Mouse (Mus musculus) myocyte (in vitro differentiated cells): ENCODE measurements at regions not wholly inside any gene's neighbourhood (a gene's known extent, or its start where the extent isn't known, plus 50 kb on each side); places are given as distances from the start of the nearest gene placed in this dataset.

Experiments
- H3K27me3 ChIP-seq: one replicate; pipeline ENCODE4 v1.6.1; 2011; ENCODE audit not compliant: control insufficient read depth, insufficient read depth, insufficient read length
- H3K36me3 ChIP-seq: one replicate; pipeline ENCODE4 v1.6.1; 2011; ENCODE audit not compliant: control insufficient read depth, insufficient read depth
- H3K4me2 ChIP-seq: one replicate; pipeline ENCODE4 v1.6.1; 2011; ENCODE audit warnings: low read depth, control low read depth
- H3K4me3 ChIP-seq: one replicate; pipeline ENCODE4 v1.5.1; 2011; ENCODE audit warnings: mild to moderate bottlenecking, control low read depth, moderate library complexity
- H3K79me2 ChIP-seq: one replicate; pipeline ENCODE4 v1.6.1; 2011; ENCODE audit not compliant: control insufficient read depth, insufficient read depth
- H3ac ChIP-seq: one replicate; pipeline ENCODE4 v1.6.1; 2011; ENCODE audit not compliant: control insufficient read depth, insufficient read length
- CEBPB ChIP-seq: IDR thresholded peaks from 2 replicates; pipeline ENCODE4 v1.6.1; 2011; ENCODE audit warnings: mild to moderate bottlenecking, moderate library complexity; ENCODE audit not compliant: poor library complexity, insufficient read depth, severe bottlenecking
- E2F4 ChIP-seq: IDR thresholded peaks from one replicate; pipeline ENCODE4 v1.6.1; 2011; ENCODE audit warnings: mild to moderate bottlenecking, control low read depth, moderate library complexity; ENCODE audit not compliant: insufficient read depth
- MAX ChIP-seq: IDR thresholded peaks from one replicate; pipeline ENCODE4 v1.6.1; 2011; ENCODE audit warnings: low read depth, mild to moderate bottlenecking, control low read depth
- MYOD1 ChIP-seq, 3 experiments: IDR thresholded peaks; one replicate each; pipeline ENCODE4 v1.6.1; 2011; ENCODE audit warnings: control low read depth in 2 of 3, low read depth in 2 of 3, mild to moderate bottlenecking in 2 of 3, moderate library complexity in 1 of 3; ENCODE audit not compliant: insufficient read length in 2 of 3, control insufficient read depth in 1 of 3
- MYOG ChIP-seq, 3 experiments: IDR thresholded peaks; one replicate each; pipeline ENCODE4 v1.6.1; 2011; ENCODE audit warnings: control low read depth in 2 of 3, low read depth in 2 of 3, mild to moderate bottlenecking in 2 of 3; ENCODE audit not compliant: insufficient read length in 2 of 3, control insufficient read depth in 1 of 3, insufficient read depth in 1 of 3
- POLR2A ChIP-seq: IDR thresholded peaks from one replicate; pipeline ENCODE4 v1.6.1; 2011; ENCODE audit warnings: low read depth, mild to moderate bottlenecking, control low read depth, moderate library complexity; ENCODE audit not compliant: insufficient read length
- POLR2AphosphoS2 ChIP-seq: IDR thresholded peaks from one replicate; pipeline ENCODE4 v1.6.1; 2011; ENCODE audit warnings: low read depth, control low read depth; ENCODE audit not compliant: insufficient read length
- REST ChIP-seq: IDR thresholded peaks from one replicate; pipeline ENCODE4 v1.6.1; 2011; ENCODE audit warnings: mild to moderate bottlenecking, control low read depth, moderate library complexity; ENCODE audit not compliant: insufficient read depth, insufficient read length
- SRF ChIP-seq: IDR thresholded peaks from one replicate; pipeline ENCODE4 v1.6.1; 2011; ENCODE audit warnings: low read depth; ENCODE audit not compliant: control insufficient read depth, insufficient read length
- TCF12 ChIP-seq: IDR thresholded peaks from one replicate; pipeline ENCODE4 v1.6.1; 2011; ENCODE audit warnings: mild to moderate bottlenecking, control low read depth; ENCODE audit not compliant: poor library complexity, insufficient read depth, severe bottlenecking
- TCF3 ChIP-seq: IDR thresholded peaks from one replicate; pipeline ENCODE4 v1.6.1; 2011; ENCODE audit warnings: low read depth, control low read depth; ENCODE audit not compliant: insufficient read length
- USF1 ChIP-seq: IDR thresholded peaks from one replicate; pipeline ENCODE4 v1.6.1; 2011; ENCODE audit warnings: low read depth, mild to moderate bottlenecking, control low read depth, moderate library complexity

GRCm38 (mm10) chr4:131060191-131060680, 116.1 kb downstream of the Matn1 start:
- no peak overlapping the region for H3ac ChIP-seq
- TF ChIP-seq USF1 (no peak), MYOD1 (IDR thresholded peaks at IDR 0.05; ENCODE audit: control insufficient read depth in 1 of 3, insufficient read length in 2 of 3, low read depth in 2 of 3) (no peak), MYOG (IDR thresholded peaks at IDR 0.05; ENCODE audit: control insufficient read depth in 1 of 3, insufficient read depth in 1 of 3, insufficient read length in 2 of 3, low read depth in 2 of 3) (no peak), TCF3 (no peak), TCF12 (no peak), E2F4 (no peak), POLR2AphosphoS2 (no peak), MAX (no peak), SRF (no peak), CEBPB (no peak), POLR2A (no peak), REST (no peak)

GRCm38 (mm10) chr4:131060706-131061105, 116.5 kb downstream of the Matn1 start:
- H3K4me3 ChIP-seq = no peak overlapping the region
- H3K36me3 ChIP-seq = no peaks in the 10 kb centered on the region
- no peaks in the 10 kb centered on the region for H3K27me3 ChIP-seq
- H3K79me2 ChIP-seq = no peaks in the 10 kb centered on the region
- H3ac ChIP-seq = no peak overlapping the region
- TF ChIP-seq USF1 = no peak
- no peak for TF ChIP-seq REST
- no peak for TF ChIP-seq POLR2A
- TF ChIP-seq CEBPB = no peak
- TF ChIP-seq TCF3 = no peak
- TF ChIP-seq TCF12 = no peak
- no peak for TF ChIP-seq MYOG (IDR thresholded peaks at IDR 0.05; ENCODE audit: control insufficient read depth in 1 of 3, insufficient read depth in 1 of 3, insufficient read length in 2 of 3, low read depth in 2 of 3)
- no peak for TF ChIP-seq E2F4
- H3K4me2 ChIP-seq = no peak overlapping the region

More at GRCm38 (mm10) chr4:131060191-131060680, 116.1 kb downstream of the Matn1 start:
- H3K36me3 ChIP-seq = no peaks in the 10 kb centered on the region
- H3K27me3 ChIP-seq = no peaks in the 10 kb centered on the region
- no peak overlapping the region for H3K4me2 ChIP-seq
- no peak overlapping the region for H3K4me3 ChIP-seq
- no peaks in the 10 kb centered on the region for H3K79me2 ChIP-seq

- no peak overlapping the region for H3K4me3 ChIP-seq
- no peak overlapping the region for H3K4me2 ChIP-seq
- no peak for TF ChIP-seq E2F4
- TF ChIP-seq CEBPB = no peak
- no peak for TF ChIP-seq MYOG (IDR thresholded peaks at IDR 0.05; ENCODE audit: control insufficient read depth in 1 of 3, insufficient read depth in 1 of 3, insufficient read length in 2 of 3, low read depth in 2 of 3)
- no peak for TF ChIP-seq SRF
- no peak for TF ChIP-seq REST
- no peak for TF ChIP-seq MAX
- TF ChIP-seq POLR2A = no peak
- no peak for TF ChIP-seq POLR2AphosphoS2
- TF ChIP-seq USF1 = no peak
- TF ChIP-seq TCF3 = no peak
- no peak for TF ChIP-seq MYOD1 (IDR thresholded peaks at IDR 0.05; ENCODE audit: control insufficient read depth in 1 of 3, insufficient read length in 2 of 3, low read depth in 2 of 3)
- TF ChIP-seq TCF12 = no peak
These were observed 118.4 kb downstream of the Matn1 start for GRCm38 (mm10) chr4:131062592-131062991.

GRCm38 (mm10) chr4:131066186-131066939, 122.2 kb downstream of the Matn1 start:
- Histone ChIP-seq H3K27me3 (peaks cover 3% of the 10 kb centered on the region), H3K4me3 (no peak overlapping the region), H3K79me2 (no peaks in the 10 kb centered on the region), H3K4me2 (no peak overlapping the region), H3K36me3 (no peaks in the 10 kb centered on the region), H3ac (no peak overlapping the region)
- TF ChIP-seq E2F4 = no peak
- TF ChIP-seq SRF = no peak
- no peak for TF ChIP-seq CEBPB
- no peak for TF ChIP-seq MYOG (IDR thresholded peaks at IDR 0.05; ENCODE audit: control insufficient read depth in 1 of 3, insufficient read depth in 1 of 3, insufficient read length in 2 of 3, low read depth in 2 of 3)
- no peak for TF ChIP-seq USF1
- no peak for TF ChIP-seq MAX
- no peak for TF ChIP-seq POLR2AphosphoS2
- no peak for TF ChIP-seq MYOD1 (IDR thresholded peaks at IDR 0.05; ENCODE audit: control insufficient read depth in 1 of 3, insufficient read length in 2 of 3, low read depth in 2 of 3)
- no peak for TF ChIP-seq TCF3
- TF ChIP-seq POLR2A = no peak
- TF ChIP-seq TCF12 = no peak
- TF ChIP-seq REST = no peak

More at GRCm38 (mm10) chr4:131062592-131062991, 118.4 kb downstream of the Matn1 start:
- H3K36me3 ChIP-seq = no peaks in the 10 kb centered on the region
- H3K27me3 ChIP-seq = no peaks in the 10 kb centered on the region
- H3K79me2 ChIP-seq = no peaks in the 10 kb centered on the region
- H3ac ChIP-seq = no peak overlapping the region
